Mouse (Mus musculus): Measurements from ENCODE around the gene Atrip. TPM values are rescaled to one million over a fixed set of nuclear protein-coding genes. Genes with fewer than 3 reads are reported as not detected.
A peak's percentile ranks its signal among the peaks of the same experiment; 100 is the strongest.

Gene Atrip
- polyA plus RNA-seq, 1 experiment from 2014 or later = 23.4 TPM

DNA sequence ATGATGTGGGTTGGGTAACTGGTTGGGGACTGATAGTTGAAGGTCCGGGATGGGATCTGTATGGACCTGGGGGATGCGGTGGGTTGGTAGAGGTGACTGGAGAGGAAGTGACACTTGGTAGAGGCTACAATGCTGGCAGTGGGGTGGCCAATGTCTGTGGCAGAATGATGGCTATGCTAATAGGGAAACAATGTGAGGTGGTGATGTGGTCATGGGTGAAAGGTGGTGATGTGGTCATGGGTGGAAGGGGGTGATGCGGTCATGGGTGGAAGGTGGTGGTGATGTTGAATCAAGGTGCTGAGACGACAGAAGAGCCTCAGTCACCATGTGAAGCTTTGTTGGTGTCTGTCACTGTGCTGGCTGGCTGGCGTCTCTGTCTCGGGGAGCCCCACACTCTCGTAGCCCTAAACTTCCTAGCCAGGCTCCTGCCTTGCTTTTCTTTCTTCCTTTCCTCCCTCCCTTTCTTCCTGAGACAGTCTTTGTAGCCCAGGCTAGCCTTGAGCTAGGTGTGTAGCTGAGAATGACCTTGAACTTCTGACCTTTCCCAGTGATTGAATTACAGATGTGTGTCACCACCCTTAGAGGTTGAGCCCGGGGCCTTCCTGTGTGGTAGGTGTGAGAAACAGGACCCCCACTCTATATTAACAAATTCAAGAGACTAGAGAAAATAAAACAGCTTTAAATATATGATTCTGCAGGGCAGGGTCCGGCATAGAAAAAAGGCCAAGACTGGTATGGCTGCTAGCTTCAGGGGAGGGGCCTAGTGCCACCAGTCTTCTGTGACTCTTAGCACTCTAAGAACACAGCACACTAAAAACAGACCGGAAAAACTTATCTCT, 22.1 kb downstream of the Atrip start:
- no peak overlapping the region for H3K4me2 ChIP-seq (ENCODE audit: low read depth, low read length)
- no peaks in the 10 kb centered on the region; the same call in 1 of the 2 replicates for H3K36me3 ChIP-seq (ENCODE audit: control insufficient read depth, insufficient read depth, low read length)
- H3K9me3 ChIP-seq (replicated peaks; ENCODE audit: control insufficient read depth, low read length) = no peaks in the 10 kb centered on the region
- no peak overlapping the region for H3K27ac ChIP-seq (ENCODE audit: low read length)
- WGBS = 88% methylated on average over 10 of the region's 10 CpGs
- H3K9ac ChIP-seq (ENCODE audit: low read length) = no peak overlapping the region
- ATAC-seq (ENCODE audit: insufficient read depth, low FRiP score) = no peak
- H3K4me3 ChIP-seq (replicated peaks; ENCODE audit: low read length) = no peak overlapping the region
- no peaks in the 10 kb centered on the region for H3K27me3 ChIP-seq (ENCODE audit: control insufficient read depth, insufficient read depth, low read length)
- peaks cover 10% of the 10 kb centered on the region for H3K4me1 ChIP-seq (ENCODE audit: control insufficient read depth, insufficient read depth, low read length)

DNA sequence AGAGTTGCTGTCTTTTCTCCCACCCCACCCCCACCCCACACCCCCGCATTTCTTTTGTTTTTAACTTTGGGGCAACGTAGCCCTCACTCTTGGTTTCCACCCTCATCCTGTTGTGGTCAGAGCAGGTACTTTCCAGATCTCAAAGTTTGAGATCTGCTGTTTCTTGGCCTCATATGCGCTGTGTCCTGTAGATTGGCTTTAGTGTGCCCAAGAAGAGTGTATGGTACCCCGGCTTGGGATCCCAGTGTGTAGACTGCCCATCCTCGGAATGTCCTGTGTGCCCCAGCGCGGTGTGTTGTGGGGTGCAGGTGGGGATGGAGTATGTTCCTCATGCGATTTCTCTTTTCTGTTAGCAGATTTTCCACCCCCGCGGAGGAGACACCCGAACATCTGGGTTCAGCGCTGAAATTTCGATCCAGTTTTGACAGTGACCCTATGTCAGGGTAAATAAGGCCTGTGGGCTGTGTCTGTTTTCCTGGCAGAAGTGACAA, 22.9 kb downstream of the Atrip start:
- H3K4me2 ChIP-seq (ENCODE audit: low read depth, low read length) = no peak overlapping the region
- ATAC-seq (ENCODE audit: insufficient read depth, low FRiP score) = no peak
- H3K4me3 ChIP-seq (replicated peaks; ENCODE audit: low read length) = no peak overlapping the region
- H3K27me3 ChIP-seq (ENCODE audit: control insufficient read depth, insufficient read depth, low read length) = no peaks in the 10 kb centered on the region
- H3K36me3 ChIP-seq (ENCODE audit: control insufficient read depth, insufficient read depth, low read length) = no peaks in the 10 kb centered on the region; the same call in 1 of the 2 replicates
- no peak overlapping the region for H3K9ac ChIP-seq (ENCODE audit: low read length)
- WGBS = 91% methylated on average over 13 of the region's 13 CpGs
- peaks cover 10% of the 10 kb centered on the region for H3K4me1 ChIP-seq (ENCODE audit: control insufficient read depth, insufficient read depth, low read length)
- H3K27ac ChIP-seq (ENCODE audit: low read length) = no peak overlapping the region
- H3K9me3 ChIP-seq (replicated peaks; ENCODE audit: control insufficient read depth, low read length) = no peaks in the 10 kb centered on the region

DNA sequence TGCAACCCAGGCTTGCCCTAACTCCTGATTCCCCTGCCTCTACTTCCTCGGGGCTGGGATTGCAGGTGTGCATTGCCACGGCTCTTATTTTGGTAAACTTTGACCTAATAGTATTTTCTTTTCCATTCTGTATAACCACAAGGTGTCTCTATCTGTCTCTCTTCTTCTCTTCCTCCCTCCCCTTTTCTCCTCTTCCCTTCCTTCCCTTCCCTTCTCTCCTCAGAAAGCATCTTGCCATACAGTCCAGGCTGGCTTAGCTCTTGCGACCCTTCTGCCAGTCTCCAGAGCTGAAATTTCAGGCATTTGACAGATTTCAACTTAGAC, 23.3 kb downstream of the Atrip start:
- Histone ChIP-seq H3K27me3 (ENCODE audit: control insufficient read depth, insufficient read depth, low read length) (no peaks in the 10 kb centered on the region), H3K4me3 (replicated peaks; ENCODE audit: low read length) (no peak overlapping the region), H3K4me2 (ENCODE audit: low read depth, low read length) (no peak overlapping the region), H3K4me1 (ENCODE audit: control insufficient read depth, insufficient read depth, low read length) (peaks cover 10% of the 10 kb centered on the region), H3K27ac (ENCODE audit: low read length) (no peak overlapping the region), H3K36me3 (ENCODE audit: control insufficient read depth, insufficient read depth, low read length) (no peaks in the 10 kb centered on the region), H3K9me3 (replicated peaks; ENCODE audit: control insufficient read depth, low read length) (no peaks in the 10 kb centered on the region), H3K9ac (ENCODE audit: low read length) (no peak overlapping the region)
- WGBS = 72% methylated on average over 3 of the region's 3 CpGs
- ATAC-seq (ENCODE audit: insufficient read depth, low FRiP score) = no peak

DNA sequence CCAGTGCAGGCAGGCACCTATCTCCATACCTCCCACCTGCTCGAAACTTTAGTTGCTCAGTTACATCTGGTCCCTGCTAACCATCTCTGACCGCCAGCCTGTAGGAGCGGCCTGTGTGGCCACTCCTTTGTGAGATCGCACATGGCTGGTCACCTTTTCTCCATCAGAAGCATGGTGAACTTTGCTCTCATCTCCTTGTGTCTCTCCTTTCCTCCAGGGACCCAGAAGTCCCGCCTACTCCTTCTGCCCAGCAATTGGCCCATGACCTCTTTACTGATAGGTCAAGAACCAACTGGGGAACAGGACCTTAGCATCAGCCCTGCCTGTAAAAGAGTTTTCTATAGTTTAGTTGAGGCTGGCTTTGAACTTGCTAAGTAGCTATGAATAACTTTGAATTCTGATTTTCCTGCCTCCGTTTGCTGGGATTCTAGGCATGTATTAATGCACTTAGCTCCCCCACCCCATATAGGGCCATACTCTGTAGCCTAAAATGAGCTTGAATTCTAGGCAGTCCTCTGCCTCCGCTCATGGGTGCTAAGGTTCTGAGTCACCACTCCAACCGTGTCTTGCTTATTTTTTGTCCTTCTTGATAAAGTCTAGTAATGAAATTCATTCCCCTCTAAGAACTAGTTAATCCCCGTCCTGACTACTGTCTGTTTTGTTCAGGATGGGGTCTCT, 23.8 kb downstream of the Atrip start:
- H3K9me3 ChIP-seq (replicated peaks; ENCODE audit: control insufficient read depth, low read length) = no peaks in the 10 kb centered on the region
- H3K36me3 ChIP-seq (ENCODE audit: control insufficient read depth, insufficient read depth, low read length) = no peaks in the 10 kb centered on the region
- H3K27ac ChIP-seq (ENCODE audit: low read length) = no peak overlapping the region
- no peak overlapping the region for H3K4me3 ChIP-seq (replicated peaks; ENCODE audit: low read length)
- H3K27me3 ChIP-seq (ENCODE audit: control insufficient read depth, insufficient read depth, low read length) = no peaks in the 10 kb centered on the region
- 84% methylated on average over 9 of the region's 9 CpGs for WGBS
- H3K4me1 ChIP-seq (ENCODE audit: control insufficient read depth, insufficient read depth, low read length) = peaks cover 6% of the 10 kb centered on the region
- H3K4me2 ChIP-seq (ENCODE audit: low read depth, low read length) = no peak overlapping the region
- H3K9ac ChIP-seq (ENCODE audit: low read length) = no peak overlapping the region
- ATAC-seq (ENCODE audit: insufficient read depth, low FRiP score) = no peak

DNA sequence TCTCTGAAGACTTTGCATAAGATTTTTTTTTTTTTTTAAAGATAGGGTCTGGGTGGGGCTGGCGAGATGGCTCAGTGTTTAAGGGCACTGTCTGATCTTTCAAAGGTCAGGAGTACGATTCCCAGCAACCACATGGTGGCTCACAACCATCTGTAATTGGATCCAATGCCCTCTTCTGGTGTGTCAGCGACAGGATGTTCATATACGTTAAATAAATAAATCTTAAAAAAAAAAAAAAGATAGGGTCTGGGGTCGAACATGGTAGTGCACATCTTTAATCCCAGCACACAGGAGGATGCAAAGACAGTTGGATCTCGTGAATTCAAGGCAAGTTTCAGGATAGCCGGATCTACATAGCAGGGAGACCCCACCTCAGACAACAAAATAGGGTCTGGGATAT, 24.6 kb downstream of the Atrip start:
- 77% methylated on average over 7 of the region's 7 CpGs for WGBS
- Histone ChIP-seq H3K4me3 (replicated peaks; ENCODE audit: low read length) (no peak overlapping the region), H3K4me2 (ENCODE audit: low read depth, low read length) (no peak overlapping the region), H3K9ac (ENCODE audit: low read length) (no peak overlapping the region), H3K27ac (ENCODE audit: low read length) (no peak overlapping the region), H3K4me1 (ENCODE audit: control insufficient read depth, insufficient read depth, low read length) (peaks cover 2% of the 10 kb centered on the region), H3K27me3 (ENCODE audit: control insufficient read depth, insufficient read depth, low read length) (no peaks in the 10 kb centered on the region), H3K9me3 (replicated peaks; ENCODE audit: control insufficient read depth, low read length) (no peaks in the 10 kb centered on the region), H3K36me3 (ENCODE audit: control insufficient read depth, insufficient read depth, low read length) (no peaks in the 10 kb centered on the region)
- ATAC-seq (ENCODE audit: insufficient read depth, low FRiP score) = no peak

DNA sequence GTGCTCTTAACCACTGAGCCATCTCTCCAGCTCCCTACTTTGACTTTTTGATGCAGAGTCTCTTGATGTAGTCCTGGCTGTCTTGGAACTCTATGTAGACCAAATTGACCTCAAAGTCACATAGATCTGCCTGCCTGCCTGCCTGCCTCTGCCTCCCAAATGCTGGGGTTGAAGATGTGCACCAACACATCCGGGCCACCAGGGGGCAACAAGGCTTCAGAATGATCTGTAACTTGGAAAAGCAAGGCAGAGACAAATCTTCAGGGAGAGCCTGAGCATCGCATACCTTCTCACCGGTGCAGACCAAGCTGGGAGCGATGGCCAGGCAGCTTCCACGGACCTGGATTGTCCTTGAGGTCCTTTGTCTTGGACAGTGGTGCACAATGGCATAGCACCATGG, 27.6 kb downstream of the Atrip start:
- no peak for ATAC-seq (ENCODE audit: insufficient read depth, low FRiP score)
- Histone ChIP-seq H3K27me3 (ENCODE audit: control insufficient read depth, insufficient read depth, low read length) (no peaks in the 10 kb centered on the region), H3K4me2 (ENCODE audit: low read depth, low read length) (no peak overlapping the region), H3K27ac (ENCODE audit: low read length) (no peak overlapping the region), H3K4me1 (ENCODE audit: control insufficient read depth, insufficient read depth, low read length) (no peaks in the 10 kb centered on the region), H3K9ac (ENCODE audit: low read length) (no peak overlapping the region), H3K36me3 (ENCODE audit: control insufficient read depth, insufficient read depth, low read length) (no peaks in the 10 kb centered on the region), H3K4me3 (replicated peaks; ENCODE audit: low read length) (no peak overlapping the region), H3K9me3 (replicated peaks; ENCODE audit: control insufficient read depth, low read length) (no peaks in the 10 kb centered on the region)
- 43% methylated on average over 5 of the region's 5 CpGs for WGBS

DNA sequence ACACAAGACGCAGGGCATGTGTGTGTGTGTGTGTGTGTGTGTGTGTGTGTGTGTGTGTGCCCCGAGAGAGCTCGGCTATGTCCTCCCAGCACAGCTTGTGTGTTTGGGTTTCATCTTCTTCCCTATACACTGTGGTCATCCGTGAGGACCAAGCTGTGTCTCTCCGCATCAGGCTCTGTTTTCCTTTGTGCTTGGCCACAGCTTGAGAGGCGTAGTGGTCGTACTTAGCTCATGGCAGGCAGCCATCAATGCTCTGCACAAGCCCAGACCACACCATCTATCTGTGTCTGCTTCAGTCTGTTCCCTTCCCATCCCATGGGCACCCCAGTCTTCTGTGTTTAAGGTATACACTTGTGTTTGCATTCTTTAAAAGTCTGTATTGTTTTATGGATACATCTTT, 32.6 kb downstream of the Atrip start:
- H3K9ac ChIP-seq (ENCODE audit: low read length) = no peak overlapping the region; the same call in 1 of the 2 replicates
- WGBS = 47% methylated on average over 7 of the region's 7 CpGs
- no peak for ATAC-seq (ENCODE audit: insufficient read depth, low FRiP score)

DNA sequence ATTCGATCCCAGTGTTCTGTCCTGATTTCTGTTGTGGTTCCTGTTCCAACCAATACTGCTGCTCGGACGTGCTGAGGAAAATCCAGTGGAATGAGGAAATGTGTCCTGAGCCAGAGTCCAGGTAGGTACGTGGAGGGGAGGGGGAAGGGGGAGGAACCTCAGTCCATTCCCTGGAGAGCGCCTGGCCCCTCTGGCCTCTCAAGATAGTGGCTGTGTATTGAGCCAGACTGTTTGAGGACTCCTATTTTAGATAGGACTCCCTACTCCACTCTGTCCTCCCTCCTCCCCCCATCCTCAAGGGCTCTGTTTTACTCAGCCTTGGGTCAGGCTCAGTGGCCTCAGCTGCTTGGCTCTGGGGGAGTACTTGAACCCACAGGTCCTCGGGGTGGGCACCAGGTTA, 33.0 kb downstream of the Atrip start:
- Histone ChIP-seq H3K27ac (ENCODE audit: low read length) (peak overlapping the region; percentile 66), H3K4me3 (replicated peaks; ENCODE audit: low read length) (peak overlapping the region; percentile 10; the same call in 1 of the 2 replicates)

More for the DNA sequence above, 32.6 kb downstream of the Atrip start:
- H3K9me3 ChIP-seq (replicated peaks; ENCODE audit: control insufficient read depth, low read length) = no peaks in the 10 kb centered on the region
- H3K27me3 ChIP-seq (ENCODE audit: control insufficient read depth, insufficient read depth, low read length) = no peaks in the 10 kb centered on the region
- peak overlapping the region; percentile 71; the same call in 1 of the 2 replicates for H3K4me2 ChIP-seq (ENCODE audit: low read depth, low read length)
- H3K4me1 ChIP-seq (ENCODE audit: control insufficient read depth, insufficient read depth, low read length) = peaks cover 17% of the 10 kb centered on the region
- H3K27ac ChIP-seq (ENCODE audit: low read length) = peak overlapping the region; percentile 44
- no peaks in the 10 kb centered on the region for H3K36me3 ChIP-seq (ENCODE audit: control insufficient read depth, insufficient read depth, low read length)
- peak overlapping the region; percentile 10; the same call in 1 of the 2 replicates for H3K4me3 ChIP-seq (replicated peaks; ENCODE audit: low read length)

DNA sequence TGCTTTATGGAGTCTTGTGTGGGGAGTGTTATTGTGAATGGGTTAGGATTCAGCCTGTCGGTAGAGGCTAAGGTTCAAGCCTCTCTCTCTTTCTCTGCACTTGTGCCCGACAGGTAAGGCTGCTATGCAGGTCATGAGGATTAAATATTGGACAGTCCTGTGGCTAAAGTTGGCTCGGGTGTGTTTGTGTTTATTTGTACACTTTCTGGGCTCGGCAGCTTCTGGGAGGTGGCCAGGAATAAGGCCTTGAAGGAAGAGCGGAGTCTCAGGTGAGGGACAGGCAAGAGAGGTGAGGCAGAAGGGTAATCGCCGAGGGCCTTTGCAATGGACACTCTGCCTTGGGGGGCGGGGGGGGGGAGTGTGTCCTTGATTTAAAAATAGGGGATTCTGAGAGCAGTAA, 33.7 kb downstream of the Atrip start:
- Histone ChIP-seq H3K27me3 (ENCODE audit: control insufficient read depth, insufficient read depth, low read length) (no peaks in the 10 kb centered on the region), H3K27ac (ENCODE audit: low read length) (peak overlapping the region; percentile 66), H3K9me3 (replicated peaks; ENCODE audit: control insufficient read depth, low read length) (no peaks in the 10 kb centered on the region), H3K4me1 (ENCODE audit: control insufficient read depth, insufficient read depth, low read length) (peaks cover 17% of the 10 kb centered on the region), H3K4me3 (replicated peaks; ENCODE audit: low read length) (peak overlapping the region; percentile 10; the same call in 1 of the 2 replicates), H3K36me3 (ENCODE audit: control insufficient read depth, insufficient read depth, low read length) (no peaks in the 10 kb centered on the region), H3K4me2 (ENCODE audit: low read depth, low read length) (peak overlapping the region; percentile 71), H3K9ac (ENCODE audit: low read length) (peak overlapping the region; percentile 37; the same call in 1 of the 2 replicates)
- no peak for ATAC-seq (ENCODE audit: insufficient read depth, low FRiP score)
- 73% methylated on average over 8 of the region's 8 CpGs for WGBS

More for the DNA sequence above, 33.0 kb downstream of the Atrip start:
- WGBS = 48% methylated on average over 6 of the region's 6 CpGs
- Histone ChIP-seq H3K4me2 (ENCODE audit: low read depth, low read length) (peak overlapping the region; percentile 71), H3K36me3 (ENCODE audit: control insufficient read depth, insufficient read depth, low read length) (no peaks in the 10 kb centered on the region), H3K9me3 (replicated peaks; ENCODE audit: control insufficient read depth, low read length) (no peaks in the 10 kb centered on the region), H3K9ac (ENCODE audit: low read length) (peak overlapping the region; percentile 37), H3K27me3 (ENCODE audit: control insufficient read depth, insufficient read depth, low read length) (no peaks in the 10 kb centered on the region), H3K4me1 (ENCODE audit: control insufficient read depth, insufficient read depth, low read length) (peaks cover 17% of the 10 kb centered on the region)
- peak; percentile 87 for ATAC-seq (ENCODE audit: insufficient read depth, low FRiP score)

Measured in stomach, embryonic 16.5 days (tissue).